Mouse (Mus musculus) cerebellum, adult 2 months (tissue): ENCODE data around the gene Nlrp3. TPM values are rescaled to one million over a fixed set of nuclear protein-coding genes. Genes with fewer than 3 reads are reported as not detected.
A peak's percentile ranks its signal among the peaks of the same experiment; 100 is the strongest.

Experiments
- DNase-seq, 2 experiments: peaks; one replicate each; pipeline ENCODE4 v3.0.0; 2021
- H3K27ac ChIP-seq: fragments of 200-500 bp; 2 replicates; pipeline ENCODE4 v1.5.1; 2012; ENCODE audit warnings: low read length, control low read depth, inconsistent platforms; ENCODE audit not compliant: insufficient read depth
- H3K27me3 ChIP-seq: fragments of 200-500 bp; 2 replicates; pipeline ENCODE4 v1.6.1; 2012; ENCODE audit warnings: inconsistent platforms, mild to moderate bottlenecking, low read length, moderate library complexity; ENCODE audit not compliant: control insufficient read depth, insufficient read depth
- H3K4me1 ChIP-seq: fragments of 200-500 bp; 2 replicates; pipeline ENCODE4 v1.6.1; 2011; ENCODE audit warnings: low read length; ENCODE audit not compliant: control insufficient read depth, insufficient read depth
- H3K4me3 ChIP-seq: fragments of 200-500 bp; replicated peaks from 2 replicates; pipeline ENCODE3; 2011; ENCODE audit warnings: mild to moderate bottlenecking, low read depth, low read length, control low read depth; ENCODE audit not compliant: insufficient read depth
- CTCF ChIP-seq: fragments of 200-500 bp; IDR thresholded peaks from 2 replicates; pipeline ENCODE4 v1.5.1; 2011; ENCODE audit warnings: low read depth, mild to moderate bottlenecking, control low read depth, low read length, moderate library complexity, borderline replicate concordance; ENCODE audit not compliant: insufficient read depth
- POLR2A ChIP-seq: fragments of 200-500 bp; IDR thresholded peaks from 2 replicates; pipeline ENCODE4 v1.6.1; 2011; ENCODE audit warnings: low read length, control low read depth, borderline replicate concordance; ENCODE audit not compliant: insufficient read depth
- WGBS: fragments of 180-500 bp; shearing (Covaris S2); methylation state at CpG from one replicate; pipeline ENCODE4 v1.1.7; 2018; 5-methylcytosine and 5-hydroxymethylcytosine counted together
- polyA plus RNA-seq: library from polyadenylated mRNA; depleted of rRNA; stranded (reverse); fragments of >200 nt; gene quantifications from 2 replicates; pipeline ENCODE4 v1.2.3, GENCODE M21; 2012

Gene Nlrp3
- polyA plus RNA-seq, 1 experiment: 0.26 TPM

DNA sequence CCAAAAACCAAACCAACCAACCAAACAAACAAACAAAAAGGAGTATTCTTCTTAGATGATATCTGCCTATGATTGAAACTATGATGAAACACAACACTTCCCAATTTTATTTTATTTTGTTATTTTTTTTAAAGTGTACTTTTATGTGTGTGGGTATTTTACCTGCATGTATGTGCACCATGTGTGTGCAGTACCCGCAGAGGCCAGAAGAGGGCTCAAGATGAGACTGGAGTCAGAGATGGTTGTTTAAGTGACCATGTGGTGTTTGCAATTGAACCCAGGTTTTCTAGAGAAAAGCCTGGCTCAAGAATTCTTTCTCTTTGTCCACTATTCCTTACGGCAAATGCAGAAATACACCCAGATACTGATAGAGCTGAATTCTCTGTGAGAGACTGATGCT, 17.2 kb upstream of the Nlrp3 start:
- no peak for TF ChIP-seq POLR2A
- no peak for TF ChIP-seq CTCF
- no peak for DNase-seq
- WGBS: 96% methylated on average over 2 of the region's 2 CpGs
- H3K27ac ChIP-seq: no peak overlapping the region
- no peaks in the 10 kb centered on the region for H3K27me3 ChIP-seq
- H3K4me1 ChIP-seq: no peaks in the 10 kb centered on the region
- no peak overlapping the region for H3K4me3 ChIP-seq

DNA sequence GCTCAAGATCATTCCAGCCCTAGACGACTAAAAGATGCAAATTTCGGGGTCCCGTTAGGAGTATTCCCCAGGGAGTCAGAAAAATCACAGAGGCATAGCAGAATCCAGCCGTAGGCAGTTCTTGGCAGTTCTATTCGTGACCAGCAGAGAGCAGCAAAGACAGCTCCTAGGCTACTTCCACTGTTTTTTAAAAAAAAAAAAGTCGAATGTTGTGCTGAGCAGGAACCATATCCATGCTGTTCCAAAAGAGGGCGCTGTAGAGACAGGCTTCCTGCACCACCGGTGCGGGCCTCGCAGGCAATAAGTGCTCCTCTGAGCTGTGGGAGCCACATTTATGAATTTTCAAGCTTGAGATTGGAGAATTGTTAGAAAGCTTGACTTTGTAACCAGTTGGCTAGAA, 16.1 kb upstream of the Nlrp3 start:
- peaks cover 7% of the 10 kb centered on the region; the same call in 1 of the 2 replicates for H3K4me1 ChIP-seq
- H3K4me3 ChIP-seq: no peak overlapping the region
- WGBS: 3% methylated on average over 10 of the region's 10 CpGs
- DNase-seq: peak; percentile 79 to 85
- H3K27me3 ChIP-seq: no peaks in the 10 kb centered on the region
- H3K27ac ChIP-seq: no peak overlapping the region
- TF ChIP-seq CTCF (peak; percentile 85), POLR2A (no peak)

DNA sequence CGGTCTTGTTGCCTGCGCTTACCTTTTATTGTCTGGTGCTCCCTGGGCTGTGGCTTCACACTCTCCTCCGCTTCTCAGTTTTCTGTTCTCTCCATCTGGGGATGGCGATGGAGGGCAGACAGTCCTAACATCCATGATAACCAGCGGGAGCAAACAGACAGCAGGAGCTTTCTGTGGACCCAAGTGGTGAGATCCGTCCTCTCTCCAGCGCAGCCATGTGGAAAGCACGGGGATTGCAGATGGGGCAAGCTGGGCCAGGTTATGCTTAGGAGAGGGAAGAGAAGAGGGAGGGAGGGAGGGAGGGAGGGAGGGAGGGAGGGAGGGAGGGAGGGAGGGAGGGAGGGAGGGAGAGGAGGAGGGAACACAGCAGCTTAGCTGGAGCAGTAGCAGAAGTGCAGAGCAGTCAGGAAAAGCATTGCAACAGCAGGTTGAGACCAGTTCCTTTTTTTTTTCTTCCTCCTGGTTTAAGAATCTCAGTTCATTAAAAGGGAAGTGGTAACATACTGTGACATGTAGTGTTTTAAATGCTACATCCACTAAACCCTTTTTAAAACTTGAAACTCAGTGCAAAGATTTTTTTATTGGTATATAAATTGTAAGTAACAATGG, 14.8 kb upstream of the Nlrp3 start, which contains the start of gene Zkscan17:
Zkscan17 (minus strand) TSS at position 280 of the 609 bp plus-strand sequence.
- Histone ChIP-seq H3K27ac (no peak within 1 kb of the TSS), H3K4me3 (no peak within 1 kb of the TSS), H3K27me3 (no peaks in the 10 kb centered on the region), H3K4me1 (peaks cover 16% of the 10 kb centered on the region)
- WGBS: 59% methylated on average over 8 of the region's 8 CpGs
- peak in 1 of 2 experiments; percentile 21 for DNase-seq
- no peak; the same call in 1 of the 2 replicates for TF ChIP-seq CTCF
- no peak for TF ChIP-seq POLR2A

DNA sequence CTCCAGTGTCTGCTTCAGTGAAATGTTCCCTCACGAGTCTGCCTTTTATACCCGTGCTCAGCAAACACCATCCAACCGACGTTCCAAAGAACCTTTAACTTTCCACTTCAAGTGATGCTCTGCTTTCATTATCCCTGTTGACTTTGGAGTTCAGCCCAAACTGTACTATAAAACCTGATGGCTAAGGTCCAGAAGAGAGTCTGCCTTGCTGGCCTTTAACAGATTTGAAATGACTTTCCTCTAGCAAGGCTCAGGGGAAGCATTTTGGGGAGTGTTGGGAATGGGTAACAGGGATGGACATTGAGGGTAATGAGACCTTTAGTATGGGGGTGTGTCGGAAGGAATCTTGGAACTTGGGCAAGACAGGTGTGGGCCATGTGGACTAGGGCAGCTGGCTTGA, 11.1 kb upstream of the Nlrp3 start:
- H3K27me3 ChIP-seq: no peaks in the 10 kb centered on the region
- WGBS: 44% methylated on average over 5 of the region's 5 CpGs
- peak in 1 of 2 experiments; percentile 28 for DNase-seq
- peaks cover 25% of the 10 kb centered on the region for H3K4me1 ChIP-seq
- no peak for TF ChIP-seq POLR2A
- TF ChIP-seq CTCF: no peak
- no peak overlapping the region for H3K4me3 ChIP-seq
- H3K27ac ChIP-seq: no peak overlapping the region

DNA sequence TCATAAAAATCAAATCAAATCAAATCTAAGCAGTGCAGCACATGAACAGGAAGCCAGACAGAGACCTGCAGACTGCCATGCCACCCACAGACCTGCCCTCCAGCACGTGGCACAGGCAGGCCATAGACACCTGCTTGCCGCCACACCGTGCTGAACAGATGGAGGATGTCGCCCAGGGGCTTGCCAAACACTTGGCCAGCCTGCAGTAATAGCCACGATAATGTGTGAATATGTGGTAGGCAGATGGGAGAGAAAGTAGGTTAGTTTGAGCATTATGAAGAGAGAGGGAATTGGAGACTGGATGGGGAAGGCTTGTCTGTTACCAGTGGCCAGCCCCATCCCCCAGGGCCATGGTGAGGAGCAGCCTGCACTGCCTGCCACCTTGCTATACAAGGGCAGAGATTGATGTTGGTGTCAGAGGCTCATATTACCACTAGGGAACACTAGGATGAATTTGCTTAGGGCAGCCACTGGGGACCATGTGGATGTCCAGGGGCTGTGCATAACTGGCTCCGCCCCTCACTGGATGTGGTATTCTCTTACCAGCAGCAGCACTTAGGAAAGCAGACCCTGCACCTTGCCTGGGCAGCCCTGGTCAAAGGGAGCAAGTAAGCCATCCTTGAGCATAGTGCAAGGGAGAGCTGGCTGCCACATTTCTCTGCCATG, 10.4 kb upstream of the Nlrp3 start:
- no peak for TF ChIP-seq POLR2A
- DNase-seq: peak; percentile 84 to 90
- H3K4me1 ChIP-seq: peaks cover 25% of the 10 kb centered on the region
- H3K4me3 ChIP-seq: no peak overlapping the region
- no peaks in the 10 kb centered on the region for H3K27me3 ChIP-seq
- 0 out of 2 replicates have a peak overlapping the region, but pooled peaks have one; percentile 1 for H3K27ac ChIP-seq
- 17% methylated on average over 6 of the region's 6 CpGs for WGBS

DNA sequence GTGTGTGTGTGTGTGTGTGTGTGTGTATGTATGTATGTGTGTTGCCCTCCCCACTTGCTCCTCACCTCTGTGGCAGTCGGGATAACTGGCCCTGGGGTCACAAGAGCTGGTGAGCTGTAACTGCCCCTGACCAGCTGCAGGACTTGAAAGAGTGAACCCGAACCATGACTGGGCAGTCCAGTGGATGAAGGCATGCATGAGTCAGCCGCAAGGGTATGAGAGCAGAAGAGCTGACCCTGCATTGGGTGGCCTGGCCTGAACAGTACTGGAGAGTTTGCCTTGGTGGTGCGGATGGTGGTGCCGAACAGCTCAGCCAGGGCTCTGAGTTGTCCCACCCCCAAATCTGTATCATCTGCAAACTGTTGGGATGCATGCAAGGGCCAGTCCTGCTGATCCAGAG, 9.8 kb upstream of the Nlrp3 start:
- Histone ChIP-seq H3K4me3 (no peak overlapping the region), H3K27me3 (no peaks in the 10 kb centered on the region), H3K4me1 (peaks cover 25% of the 10 kb centered on the region), H3K27ac (no peak overlapping the region)
- peak in 1 of 2 experiments; percentile 12 for DNase-seq
- WGBS: 84% methylated on average over 5 of the region's 5 CpGs
- TF ChIP-seq CTCF (no peak), POLR2A (no peak)

DNA sequence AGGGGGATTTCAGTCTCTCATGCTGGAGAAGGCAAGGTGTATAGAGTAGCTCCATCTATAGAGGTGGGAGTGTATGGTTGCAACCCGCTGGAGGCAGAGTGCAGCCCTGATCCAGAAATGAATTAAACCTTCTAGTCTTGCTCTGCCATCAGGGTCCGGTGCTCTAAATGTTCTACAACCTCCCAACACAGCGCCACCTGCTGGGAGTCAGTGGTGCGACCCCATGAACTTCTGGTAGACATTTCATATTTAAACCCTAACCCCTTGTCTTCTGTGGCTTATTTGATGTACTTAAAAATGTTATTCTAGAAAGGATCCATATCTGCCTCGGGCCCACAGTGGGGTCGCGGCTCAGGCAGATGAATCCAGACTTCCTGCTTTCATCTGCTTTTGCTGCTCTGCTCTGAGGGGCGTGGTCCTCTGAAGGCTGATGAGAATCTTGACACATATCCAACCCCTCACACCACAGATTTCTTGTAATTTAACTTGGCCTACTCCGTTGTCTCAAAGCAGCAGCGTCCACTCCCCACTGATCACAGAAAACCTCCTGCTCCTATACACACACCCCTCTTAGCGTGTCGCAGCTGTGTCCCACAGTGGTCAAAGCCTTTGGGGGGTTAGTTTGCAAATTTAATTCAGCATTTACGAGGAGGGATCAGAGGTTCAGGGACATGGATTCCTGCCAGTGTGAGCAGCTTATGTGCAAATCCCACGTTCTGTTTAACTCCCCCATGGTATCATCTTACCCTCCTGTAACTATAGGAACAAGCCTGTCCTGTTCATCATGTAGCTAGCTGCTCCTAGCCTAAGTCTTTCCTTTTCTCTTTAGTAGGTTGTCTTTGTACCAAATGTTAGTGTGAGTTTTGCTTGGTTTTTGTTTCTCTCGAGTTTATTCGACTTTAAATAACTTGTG, 3.9 kb upstream of the Nlrp3 start:
- peak in 1 of 2 experiments; percentile 31 for DNase-seq
- H3K4me3 ChIP-seq: no peak overlapping the region
- TF ChIP-seq CTCF (peak; percentile 35; the same call in 1 of the 2 replicates), POLR2A (no peak)
- no peaks in the 10 kb centered on the region for H3K27me3 ChIP-seq
- H3K27ac ChIP-seq: no peak overlapping the region
- 53% methylated on average over 16 of the region's 16 CpGs for WGBS
- H3K4me1 ChIP-seq: peaks cover 4% of the 10 kb centered on the region

DNA sequence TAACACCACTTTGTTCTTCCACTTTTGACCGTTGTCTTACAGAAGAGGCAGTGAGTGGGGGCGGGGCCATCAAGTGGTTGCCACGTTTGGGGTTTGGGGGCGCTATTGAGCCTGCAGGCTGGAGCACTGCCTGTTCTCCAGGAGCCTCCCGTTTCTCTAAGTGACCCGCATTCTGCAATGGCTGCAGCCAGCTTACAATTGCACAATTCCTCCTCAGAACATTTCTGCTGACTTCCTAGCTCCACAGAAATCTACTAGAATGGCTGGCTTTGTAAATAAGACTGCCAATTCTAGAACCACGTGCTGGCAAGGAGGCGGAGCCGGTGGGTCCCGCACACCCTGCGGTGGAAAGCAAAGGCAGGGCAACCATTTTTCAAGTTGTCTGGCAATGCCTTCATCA, 3.0 kb upstream of the Nlrp3 start:
- DNase-seq: peak in 1 of 2 experiments; percentile 5
- H3K4me1 ChIP-seq: peaks cover 4% of the 10 kb centered on the region
- TF ChIP-seq POLR2A: no peak
- no peak for TF ChIP-seq CTCF
- no peak overlapping the region for H3K4me3 ChIP-seq
- 44% methylated on average over 11 of the region's 11 CpGs for WGBS
- H3K27ac ChIP-seq: no peak overlapping the region
- no peaks in the 10 kb centered on the region for H3K27me3 ChIP-seq
